Mouse (Mus musculus) gastrocnemius, postnatal 36 days (tissue): ENCODE data around the gene Mab21l3. TPM values are rescaled to one million over a fixed set of nuclear protein-coding genes. Genes with fewer than 3 reads are reported as not detected.

Source experiments
- DNase-seq, 2 experiments: peaks; one replicate each; pipeline ENCODE4 v3.0.0; 2022
- intact Hi-C: fragments of 180-260 bp; cut with DNase I; formaldehyde crosslinking; loops from one replicate; pipeline ENCODE4 v1.15.1; 2025
- total RNA-seq, 2 experiments: library from RNA; stranded (reverse); gene quantifications; 2 replicates each; pipeline ENCODE4 v1.2.3; 2021

The Mab21l3 gene
- total RNA-seq, 2 experiments from 2014 or later: not detected

DNA sequence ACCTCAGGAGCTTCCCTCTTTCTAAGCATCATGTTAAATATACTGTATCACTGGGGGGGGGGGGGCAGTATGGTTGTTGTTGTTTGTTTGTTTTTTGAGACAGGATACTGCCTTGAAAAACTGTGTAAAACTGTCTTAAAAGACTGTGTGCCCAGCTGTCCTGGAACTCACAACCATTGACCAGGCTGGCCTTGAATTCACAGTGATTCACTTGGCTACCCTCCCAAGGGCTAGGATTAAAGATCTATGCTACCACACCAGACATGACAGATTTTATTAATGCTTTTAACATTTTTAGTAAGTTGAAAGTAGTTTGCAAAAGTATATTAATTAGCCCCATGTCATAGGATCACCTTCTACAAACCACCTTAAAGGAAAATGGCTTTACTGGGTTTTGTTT, 85.2 kb downstream of the Mab21l3 start:
- intact Hi-C loops: no loop called here
- no peak for DNase-seq

Other genes with a start within 250 kb of the Mab21l3 start
- 10 to 100 TPM; 56.5 to 60.1 TPM for gene Atp1a1, start 244.3 kb downstream of the Mab21l3 start, total RNA-seq
- gene Slc22a15, start 75.5 kb upstream of the Mab21l3 start, total RNA-seq: under 1 TPM; 0.59 to 0.76 TPM
- gene Nhlh2, start 161.1 kb upstream of the Mab21l3 start, total RNA-seq: not detected
- 10 to 100 TPM; 32.1 to 71.4 TPM for gene Casq2, start 237.5 kb upstream of the Mab21l3 start, total RNA-seq